Mouse (Mus musculus) kidney, embryonic 15.5 days (tissue): ENCODE results near the gene Wdr73. TPM values are rescaled to one million over a fixed set of nuclear protein-coding genes. Genes with fewer than 3 reads are reported as not detected.
A peak's percentile ranks its signal among the peaks of the same experiment; 100 is the strongest.

Experiments used
- ATAC-seq: fragments of 200-750 bp; cut with Nextera tagmentation; replicated peaks from 2 replicates; pipeline ENCODE4 v1.8.0; 2017; ENCODE audit warnings: moderate TSS enrichment; ENCODE audit not compliant: low FRiP score
- H3K27ac ChIP-seq: fragments of 300-500 bp; sonication (generic); 2 replicates; pipeline ENCODE4 v1.5.1; 2015; ENCODE audit warnings: mild to moderate bottlenecking, inconsistent platforms
- H3K27me3 ChIP-seq: fragments of 300-500 bp; sonication (generic); 2 replicates; pipeline ENCODE4 v1.6.1; 2015; ENCODE audit warnings: inconsistent platforms
- H3K36me3 ChIP-seq: fragments of 300-500 bp; sonication (generic); 2 replicates; pipeline ENCODE4 v1.6.1; 2015; ENCODE audit warnings: inconsistent platforms
- H3K4me1 ChIP-seq: fragments of 300-500 bp; sonication (generic); 2 replicates; pipeline ENCODE4 v1.6.1; 2015; ENCODE audit warnings: inconsistent platforms
- H3K4me2 ChIP-seq: fragments of 300-500 bp; sonication (generic); 2 replicates; pipeline ENCODE4 v1.6.1; 2015; ENCODE audit warnings: moderate library complexity, mild to moderate bottlenecking, inconsistent platforms
- H3K4me3 ChIP-seq: fragments of 300-500 bp; sonication (generic); replicated peaks from 2 replicates; pipeline ENCODE4 v1.5.1; 2015; ENCODE audit warnings: mild to moderate bottlenecking, inconsistent platforms
- H3K9ac ChIP-seq: fragments of 300-500 bp; sonication (generic); 2 replicates; pipeline ENCODE4 v1.6.1; 2015; ENCODE audit warnings: mild to moderate bottlenecking, inconsistent platforms
- H3K9me3 ChIP-seq: fragments of 300-500 bp; sonication (generic); replicated peaks from 2 replicates; pipeline ENCODE4 v1.6.1; 2016; ENCODE audit warnings: inconsistent platforms
- WGBS: fragments of 180-500 bp; shearing (Covaris S2); methylation state at CpG from one replicate; pipeline ENCODE4 v1.1.7; 2015; ENCODE audit warnings: mixed read lengths; 5-methylcytosine and 5-hydroxymethylcytosine counted together
- polyA plus RNA-seq: library from polyadenylated mRNA; unstranded; fragments of >200 nt; fragmentation: Nextera tagmentation; extraction: Ambion mirVana; gene quantifications from 2 replicates; pipeline ENCODE4 v1.2.1, GENCODE M21; 2015

The Wdr73 gene
- polyA plus RNA-seq, 1 experiment from 2014 or later, result 37.5 TPM

DNA sequence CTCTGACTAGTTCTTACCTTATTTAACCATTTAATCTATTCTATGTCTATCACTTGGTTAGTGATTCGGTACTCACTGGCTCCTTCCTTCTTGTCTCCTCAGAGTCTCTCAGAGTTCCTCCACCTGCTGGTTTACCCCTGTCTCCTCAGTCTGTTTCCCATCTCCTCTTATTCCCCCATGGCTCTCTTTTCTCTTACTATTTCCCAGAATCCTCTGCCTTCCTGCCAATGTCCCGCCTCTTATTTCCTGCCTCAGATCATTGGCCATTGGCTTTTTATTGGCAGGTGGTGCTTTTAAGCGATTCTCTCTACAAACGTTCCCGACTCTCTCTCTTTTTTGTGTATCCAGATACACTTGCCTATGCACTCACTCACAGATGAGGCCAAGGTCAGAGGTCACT is 54.4 kb downstream of the Wdr73 start:
- no peak overlapping the region for H3K9ac ChIP-seq
- no peaks in the 10 kb centered on the region for H3K9me3 ChIP-seq
- H3K27ac ChIP-seq, result no peak overlapping the region
- peaks cover 5% of the 10 kb centered on the region; the same call in 1 of the 2 replicates for H3K4me1 ChIP-seq
- no peaks in the 10 kb centered on the region for H3K27me3 ChIP-seq
- no peak for ATAC-seq
- WGBS, result 84% methylated on average over 5 of the region's 5 CpGs
- H3K36me3 ChIP-seq, result no peaks in the 10 kb centered on the region
- no peak overlapping the region for H3K4me2 ChIP-seq
- no peak overlapping the region for H3K4me3 ChIP-seq

DNA sequence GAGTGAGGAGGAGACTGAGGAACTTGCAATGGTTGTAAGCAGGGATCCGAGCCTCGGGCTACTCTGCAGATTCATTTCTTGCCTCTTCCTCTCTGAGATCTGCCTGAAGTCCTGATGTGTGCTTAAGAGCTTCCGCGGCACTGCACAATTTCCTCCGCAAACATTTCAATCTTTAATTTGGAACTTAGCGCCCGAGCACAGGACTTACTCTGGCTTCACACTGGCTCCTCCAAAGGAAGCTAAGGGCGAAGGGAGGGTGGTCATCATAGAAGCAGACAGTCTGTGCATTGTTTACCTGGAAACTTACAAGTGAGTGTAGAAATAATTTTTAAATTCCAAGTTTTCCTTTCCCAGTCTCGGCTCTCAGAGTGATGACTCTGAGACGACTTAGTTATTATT is 54.8 kb downstream of the Wdr73 start:
- no peak for ATAC-seq
- no peak overlapping the region for H3K9ac ChIP-seq
- WGBS, result 86% methylated on average over 10 of the region's 10 CpGs

DNA sequence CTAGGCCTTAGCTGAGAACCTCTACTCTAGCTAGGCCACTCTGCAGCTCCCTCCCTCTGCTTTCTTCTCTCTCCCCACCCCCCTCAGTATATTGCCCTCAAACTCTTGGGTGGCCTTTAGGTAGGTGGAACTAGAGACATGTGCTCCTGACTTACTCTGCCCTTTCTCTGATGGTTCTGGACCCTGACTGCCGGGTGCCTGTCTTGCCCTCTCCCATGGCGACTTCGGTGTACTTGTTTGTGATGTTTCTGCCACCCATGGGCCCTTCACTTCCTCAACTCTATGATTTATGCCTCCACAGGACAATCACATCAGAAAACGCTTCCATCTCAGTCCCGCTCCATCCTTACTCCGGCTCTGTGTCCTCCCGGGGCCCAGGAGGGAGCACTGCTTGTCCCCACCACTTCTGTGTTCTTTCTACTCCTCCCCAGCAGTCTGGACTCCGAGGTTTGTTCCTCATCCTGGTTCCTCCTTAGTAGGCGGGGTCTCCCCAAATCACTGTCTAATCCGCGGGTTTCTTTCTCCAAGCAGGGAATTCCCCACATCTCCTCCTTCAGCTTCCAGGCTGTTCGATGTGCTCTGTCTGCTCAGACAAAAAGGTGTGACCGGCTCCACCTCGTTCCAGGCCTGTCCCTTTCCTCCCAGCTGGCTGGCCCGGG is 55.3 kb downstream of the Wdr73 start:
- 0 out of 2 replicates have a peak overlapping the region, but pooled peaks have one; percentile 9 for H3K4me2 ChIP-seq
- H3K9me3 ChIP-seq, result no peaks in the 10 kb centered on the region
- H3K4me1 ChIP-seq, result peaks cover 5% of the 10 kb centered on the region; the same call in 1 of the 2 replicates
- ATAC-seq, result no peak
- H3K27me3 ChIP-seq, result no peaks in the 10 kb centered on the region
- WGBS, result 66% methylated on average over 15 of the region's 15 CpGs
- H3K27ac ChIP-seq, result no peak overlapping the region
- no peak overlapping the region for H3K4me3 ChIP-seq
- H3K9ac ChIP-seq, result no peak overlapping the region
- H3K36me3 ChIP-seq, result no peaks in the 10 kb centered on the region

More for the DNA sequence above, 54.8 kb downstream of the Wdr73 start:
- H3K9me3 ChIP-seq, result no peaks in the 10 kb centered on the region
- H3K36me3 ChIP-seq, result no peaks in the 10 kb centered on the region
- H3K4me2 ChIP-seq, result 0 out of 2 replicates have a peak overlapping the region, but pooled peaks have one; percentile 9
- H3K27ac ChIP-seq, result no peak overlapping the region
- H3K27me3 ChIP-seq, result no peaks in the 10 kb centered on the region
- no peak overlapping the region for H3K4me3 ChIP-seq
- H3K4me1 ChIP-seq, result peaks cover 5% of the 10 kb centered on the region; the same call in 1 of the 2 replicates

DNA sequence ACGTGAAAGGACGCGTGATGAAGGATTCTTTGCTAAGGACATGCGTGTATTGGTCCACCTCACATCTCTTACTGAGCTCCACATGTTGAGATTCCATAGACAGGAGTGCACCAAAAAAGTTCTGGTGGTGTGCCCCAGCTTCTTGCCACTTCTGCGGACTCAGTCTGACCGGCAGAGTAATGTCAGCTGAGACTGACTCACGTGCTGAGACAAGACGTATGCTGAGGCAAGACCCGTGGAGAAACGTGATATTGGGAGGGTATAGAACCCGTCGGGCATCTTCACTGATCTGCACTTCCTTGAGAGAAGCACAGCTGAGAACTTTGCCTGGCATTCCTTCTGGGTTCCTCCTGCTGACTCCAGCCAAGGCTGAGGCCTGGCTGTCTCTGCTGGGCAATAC is 56.4 kb downstream of the Wdr73 start:
- Histone ChIP-seq H3K27me3 (no peaks in the 10 kb centered on the region), H3K9me3 (no peaks in the 10 kb centered on the region), H3K4me3 (no peak overlapping the region), H3K27ac (no peak overlapping the region), H3K4me2 (no peak overlapping the region), H3K9ac (no peak overlapping the region), H3K36me3 (no peaks in the 10 kb centered on the region), H3K4me1 (peaks cover 11% of the 10 kb centered on the region)
- ATAC-seq, result no peak
- WGBS, result 77% methylated on average over 12 of the region's 12 CpGs

DNA sequence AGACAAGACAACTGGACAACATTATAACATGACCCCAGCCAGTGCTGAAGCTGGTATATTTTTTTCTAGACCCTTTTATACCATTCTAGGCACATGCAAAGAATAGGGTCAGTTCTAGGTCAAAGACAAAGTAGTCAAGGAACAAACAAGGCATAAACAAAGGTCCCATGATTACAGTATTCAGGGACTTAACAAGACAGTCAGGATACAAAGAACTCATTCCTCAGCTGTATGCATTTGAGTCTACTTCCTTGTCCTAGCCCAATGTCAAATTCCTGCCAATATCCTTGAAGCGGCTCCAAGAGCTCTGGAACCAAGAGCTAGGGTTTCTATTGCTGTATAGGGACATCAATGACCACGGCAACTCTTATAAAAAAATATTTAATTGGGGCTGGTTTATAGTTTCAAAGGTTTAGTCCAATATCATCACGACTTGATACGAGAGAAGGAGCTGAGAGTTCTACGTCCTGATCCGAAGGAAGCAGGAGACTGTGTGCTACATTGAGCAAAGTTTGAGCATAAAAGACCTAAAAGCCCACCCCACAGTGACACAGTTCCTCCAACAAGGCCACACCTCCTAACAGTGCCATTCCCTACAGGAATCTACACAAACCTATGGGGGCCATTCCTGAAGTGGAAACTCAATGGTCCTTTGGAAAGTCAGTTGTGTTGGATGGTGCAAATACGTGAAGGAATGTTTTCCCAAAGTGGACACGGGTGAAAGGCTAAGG is 57.0 kb downstream of the Wdr73 start:
- Histone ChIP-seq H3K9me3 (no peaks in the 10 kb centered on the region), H3K9ac (no peak overlapping the region), H3K27me3 (no peaks in the 10 kb centered on the region), H3K4me2 (no peak overlapping the region), H3K27ac (no peak overlapping the region), H3K36me3 (no peaks in the 10 kb centered on the region), H3K4me1 (peaks cover 13% of the 10 kb centered on the region), H3K4me3 (no peak overlapping the region)
- 94% methylated on average over 8 of the region's 8 CpGs for WGBS
- no peak for ATAC-seq

DNA sequence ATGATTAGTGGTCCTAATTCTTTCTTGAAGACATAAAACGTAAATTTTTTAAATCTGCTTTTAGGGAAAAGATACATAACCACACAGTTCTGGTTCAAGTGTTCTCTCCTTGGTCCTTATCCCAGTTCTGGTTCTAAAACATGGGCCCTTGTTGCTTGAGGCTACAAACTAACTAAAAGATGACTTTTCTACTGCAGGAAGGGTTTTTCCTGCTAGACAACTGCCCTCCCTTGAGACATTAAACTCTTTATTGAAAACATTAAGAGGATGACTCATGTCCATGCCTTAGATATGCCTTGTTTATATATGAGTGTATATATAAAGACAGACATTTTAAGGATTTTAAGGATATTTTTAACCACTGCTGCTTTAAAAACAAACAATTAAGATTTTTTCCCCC is 57.9 kb downstream of the Wdr73 start:
- Histone ChIP-seq H3K9ac (no peak overlapping the region), H3K27me3 (no peaks in the 10 kb centered on the region), H3K4me1 (peaks cover 20% of the 10 kb centered on the region), H3K9me3 (no peaks in the 10 kb centered on the region), H3K27ac (no peak overlapping the region), H3K4me2 (no peak overlapping the region), H3K4me3 (no peak overlapping the region), H3K36me3 (no peaks in the 10 kb centered on the region)
- ATAC-seq, result no peak
- WGBS, result 67% methylated on average over 1 of the region's 1 CpGs

DNA sequence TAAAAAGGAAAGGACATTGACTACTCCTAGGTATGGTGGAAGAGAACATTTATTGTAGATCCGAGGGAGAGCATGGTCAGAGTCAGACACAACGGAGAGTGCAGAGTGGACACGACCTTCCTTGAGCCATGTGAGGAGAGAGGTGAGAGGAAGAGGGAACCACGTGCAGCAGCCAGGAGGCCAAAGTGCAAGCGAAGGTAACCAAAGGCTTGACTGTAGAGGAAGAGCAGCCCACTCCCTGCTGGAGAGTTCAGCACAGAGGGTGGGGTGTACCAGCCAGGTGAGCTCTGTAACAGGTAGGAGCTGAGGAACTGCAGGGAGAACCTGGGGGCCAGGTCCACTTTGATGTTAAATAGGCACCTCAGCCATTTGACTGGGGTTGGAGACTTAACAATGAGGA is 58.9 kb downstream of the Wdr73 start:
- Histone ChIP-seq H3K27ac (no peak overlapping the region), H3K4me2 (no peak overlapping the region), H3K4me1 (peaks cover 27% of the 10 kb centered on the region), H3K4me3 (no peak overlapping the region), H3K27me3 (no peaks in the 10 kb centered on the region), H3K9me3 (no peaks in the 10 kb centered on the region), H3K9ac (no peak overlapping the region), H3K36me3 (no peaks in the 10 kb centered on the region)
- WGBS, result 69% methylated on average over 5 of the region's 5 CpGs
- ATAC-seq, result no peak

DNA sequence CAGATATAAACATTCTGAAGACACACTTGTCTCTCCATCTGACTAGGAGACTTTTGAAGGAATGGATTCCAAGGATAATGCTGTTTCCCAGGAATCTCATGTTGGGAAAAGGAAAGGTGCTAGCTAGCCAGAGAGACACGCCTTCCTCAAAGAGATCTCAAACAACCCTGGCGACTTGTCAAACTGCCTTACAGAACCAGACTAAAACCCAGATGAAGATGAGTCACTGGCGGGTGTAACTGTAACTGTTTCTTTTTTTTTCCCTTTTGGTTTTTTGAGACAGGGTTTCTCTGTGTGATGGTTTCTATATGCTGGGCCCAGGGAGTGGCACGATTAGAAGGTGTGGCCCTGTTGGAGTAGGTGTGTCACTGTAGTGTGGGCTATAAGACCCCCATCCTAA is 60.1 kb downstream of the Wdr73 start:
- 81% methylated on average over 4 of the region's 4 CpGs for WGBS
- Histone ChIP-seq H3K27ac (no peak overlapping the region), H3K27me3 (no peaks in the 10 kb centered on the region), H3K36me3 (no peaks in the 10 kb centered on the region), H3K4me1 (peaks cover 28% of the 10 kb centered on the region), H3K4me2 (no peak overlapping the region), H3K4me3 (no peak overlapping the region), H3K9ac (no peak overlapping the region), H3K9me3 (no peaks in the 10 kb centered on the region)
- ATAC-seq, result no peak

Other genes starting within 250 kb of the Wdr73 start
- gene Crtc3, start 212.4 kb downstream of the Wdr73 start, polyA plus RNA-seq, result 20.6 and 21.9 TPM in 2 replicates
- 95.2 and 95.3 TPM in 2 replicates for gene Iqgap1, start 75.3 kb downstream of the Wdr73 start, polyA plus RNA-seq
- 2.8 and 2.9 TPM in 2 replicates for gene Zscan2, start 40.3 kb downstream of the Wdr73 start, polyA plus RNA-seq
- 8.2 and 10.0 TPM in 2 replicates for gene Nmb, start 3.8 kb upstream of the Wdr73 start, polyA plus RNA-seq
- gene Sec11a, start 46.5 kb upstream of the Wdr73 start, polyA plus RNA-seq, result 217 and 223 TPM in 2 replicates
- 14.1 and 16.2 TPM in 2 replicates for gene Zfp592, start 92.4 kb upstream of the Wdr73 start, polyA plus RNA-seq
- gene Alpk3, start 156.3 kb upstream of the Wdr73 start, polyA plus RNA-seq, result 0.42 and 0.54 TPM in 2 replicates
- gene Slc28a1, start 213.5 kb upstream of the Wdr73 start, polyA plus RNA-seq, result 0.13 and 0.49 TPM in 2 replicates